Mouse (Mus musculus): ENCODE results near the gene Dbn1. TPM values are rescaled to one million over a fixed set of nuclear protein-coding genes. Genes with fewer than 3 reads are reported as not detected.

Gene Dbn1
- 0.34 TPM for total RNA-seq (2023)

DNA sequence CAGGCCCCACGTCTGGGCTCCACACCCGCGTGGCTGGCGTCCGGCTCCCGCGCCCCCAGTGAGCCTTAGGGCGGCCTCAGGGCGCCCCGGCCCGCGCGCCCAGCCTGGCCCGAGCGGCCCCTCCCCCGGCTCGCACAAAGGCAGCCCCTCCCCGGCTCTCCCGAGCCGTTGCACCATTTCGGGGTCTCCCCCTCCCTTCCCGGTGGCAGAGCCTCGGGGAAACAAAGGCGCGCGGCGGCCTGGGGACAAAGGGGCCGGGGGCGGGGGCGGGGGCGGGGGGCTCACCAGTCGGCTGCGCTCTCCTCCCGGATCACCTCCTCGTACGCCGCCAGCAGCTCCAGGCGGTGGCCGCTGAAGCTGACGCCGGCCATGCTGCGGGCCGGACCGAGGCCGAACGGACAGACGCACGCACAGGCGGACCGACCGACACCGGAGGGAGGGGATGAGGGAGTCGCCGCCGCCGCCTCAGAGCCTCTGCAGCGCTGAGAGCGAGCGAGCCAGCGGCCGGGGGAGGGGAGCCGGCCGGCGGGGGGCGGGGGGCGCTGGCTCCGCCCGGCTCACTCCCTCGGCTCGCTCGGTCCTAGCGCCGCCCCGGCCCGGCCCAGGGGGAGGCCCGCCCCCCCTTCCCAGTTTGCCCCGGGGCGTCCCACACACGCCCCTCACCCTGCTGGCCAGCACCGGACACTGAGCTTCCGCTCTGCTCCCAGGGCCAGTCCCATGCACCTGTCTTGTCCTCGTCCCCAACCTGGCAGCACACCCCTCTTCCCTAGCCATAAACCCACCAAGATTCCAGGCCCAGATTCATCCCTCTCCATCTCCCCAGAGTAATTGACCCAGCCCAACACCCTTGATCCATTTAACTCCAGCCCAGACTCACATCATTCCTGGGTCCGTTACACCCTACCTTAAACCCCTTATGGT is at the start of gene Dbn1:
Dbn1 (minus strand) TSS at position 534 of the 921 bp plus-strand sequence.

DNA sequence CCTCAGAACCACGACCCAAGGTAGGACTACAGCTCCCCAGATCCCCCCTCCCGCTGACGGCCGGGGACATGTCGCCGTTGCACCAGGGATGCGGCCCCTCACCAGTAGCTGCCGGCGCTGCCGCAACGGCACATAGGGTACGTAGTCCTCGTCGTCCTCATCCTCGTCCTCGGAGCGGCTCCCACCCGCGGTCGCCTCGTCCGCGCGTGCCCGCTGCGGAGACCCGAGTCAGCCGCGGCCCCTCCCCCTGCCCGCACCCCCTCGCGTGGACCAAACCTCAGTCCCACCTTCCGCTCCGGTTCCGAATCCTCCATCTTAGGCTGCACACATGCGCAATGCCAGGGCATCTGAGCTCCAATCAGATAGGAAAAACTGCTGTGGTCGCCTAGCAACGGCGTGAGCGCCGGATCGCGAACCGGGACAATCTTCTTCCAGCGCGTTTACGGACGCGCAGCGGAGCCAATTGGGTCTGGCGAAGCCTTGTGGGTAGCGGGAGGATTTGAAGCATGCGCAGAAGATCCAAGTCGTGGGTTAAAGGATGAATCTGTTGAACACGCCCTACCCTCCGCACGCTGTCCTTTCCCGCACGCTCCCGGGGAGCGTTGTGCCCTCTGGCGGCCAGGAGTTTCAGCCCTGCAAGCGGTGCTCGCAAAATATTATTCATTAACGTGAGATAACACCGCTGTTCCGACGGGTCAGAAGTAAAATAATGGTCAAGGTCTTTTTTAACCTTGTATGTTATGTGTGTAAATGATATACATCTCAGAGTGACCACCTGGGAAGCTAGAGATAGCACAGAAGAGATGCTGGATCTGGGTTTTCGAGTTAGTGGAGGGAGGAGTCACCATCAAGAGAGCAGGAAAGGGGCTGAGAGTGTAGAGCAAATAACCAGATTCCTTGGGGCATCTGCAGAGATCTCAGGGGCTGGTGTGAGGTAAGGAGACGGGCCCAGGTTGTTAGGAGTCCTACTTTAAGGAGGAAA is 48.6 kb upstream of the Dbn1 start, which contains the start of gene Ddx41:
Ddx41 (minus strand) TSS at position 465 of the 982 bp plus-strand sequence.

DNA sequence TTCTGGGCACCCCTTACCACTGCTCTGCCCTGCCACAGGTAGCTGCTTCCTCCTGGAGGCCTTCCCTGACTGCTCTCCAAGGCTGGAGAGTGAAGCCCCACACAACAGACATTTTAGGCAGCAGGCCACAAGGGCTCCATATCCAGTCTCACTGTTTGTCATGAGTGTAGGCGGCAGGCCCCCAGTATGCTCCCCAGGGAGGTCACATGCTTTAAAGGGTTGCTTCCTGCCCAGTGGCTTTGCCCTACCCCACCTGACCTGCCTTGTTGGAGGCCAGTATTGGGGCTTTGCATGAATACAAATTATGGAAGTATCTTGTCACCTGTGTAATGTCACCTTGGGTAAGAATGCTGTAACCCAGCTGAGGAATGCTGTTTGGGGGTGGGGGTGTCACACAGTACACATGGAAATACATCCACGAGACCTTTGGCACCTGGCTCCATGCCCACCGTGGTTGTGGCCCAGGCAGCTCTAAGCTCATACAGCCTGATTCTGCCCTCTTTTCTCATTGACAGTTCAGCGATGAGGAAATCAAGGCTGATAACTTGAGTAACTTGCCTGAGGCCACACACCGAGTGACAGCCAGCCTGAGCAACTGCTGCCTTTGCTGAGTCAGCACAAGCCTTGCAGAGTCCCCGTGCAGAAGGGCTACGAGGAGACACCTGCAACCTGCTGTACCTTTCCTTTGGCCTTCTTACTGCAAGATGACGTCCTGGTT is 41.4 kb upstream of the Dbn1 start, which contains the start of gene Dok3:
Dok3 (minus strand) TSS at position 99 of the 718 bp plus-strand sequence.

DNA sequence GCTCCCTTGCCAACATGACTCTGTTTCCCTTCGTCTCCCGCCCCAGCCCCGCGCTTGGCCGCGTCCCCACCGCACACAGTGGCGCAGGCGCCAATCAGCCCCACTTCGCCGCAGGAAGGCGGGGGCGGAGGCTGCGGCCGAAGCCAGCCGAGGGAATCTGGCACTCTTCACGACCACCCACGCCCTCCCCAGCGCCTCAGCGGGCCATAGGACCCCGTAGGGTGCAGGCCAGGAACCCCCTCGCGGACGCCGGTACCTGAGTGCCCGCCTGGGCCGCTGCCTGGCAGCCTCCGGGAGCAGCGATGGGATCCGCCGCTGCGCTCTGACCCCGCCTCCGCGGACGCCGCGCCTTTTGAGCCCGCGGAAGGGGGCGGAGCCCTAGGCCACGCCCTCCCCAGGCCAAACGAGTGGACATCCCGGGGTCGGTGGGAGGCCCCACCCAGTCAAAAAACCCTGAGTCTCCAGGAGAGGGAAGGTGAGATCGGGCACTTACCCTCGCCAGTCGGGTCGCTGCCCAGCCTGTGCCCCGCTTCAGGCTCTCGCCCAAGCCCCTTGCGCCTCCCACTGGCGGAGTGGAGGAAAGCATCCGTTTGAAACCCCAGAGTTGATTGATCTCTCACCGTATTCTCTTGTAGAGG is 25.3 kb upstream of the Dbn1 start, which contains the start of gene Pdlim7:
Pdlim7 (minus strand) TSS at position 566 of the 638 bp plus-strand sequence.

DNA sequence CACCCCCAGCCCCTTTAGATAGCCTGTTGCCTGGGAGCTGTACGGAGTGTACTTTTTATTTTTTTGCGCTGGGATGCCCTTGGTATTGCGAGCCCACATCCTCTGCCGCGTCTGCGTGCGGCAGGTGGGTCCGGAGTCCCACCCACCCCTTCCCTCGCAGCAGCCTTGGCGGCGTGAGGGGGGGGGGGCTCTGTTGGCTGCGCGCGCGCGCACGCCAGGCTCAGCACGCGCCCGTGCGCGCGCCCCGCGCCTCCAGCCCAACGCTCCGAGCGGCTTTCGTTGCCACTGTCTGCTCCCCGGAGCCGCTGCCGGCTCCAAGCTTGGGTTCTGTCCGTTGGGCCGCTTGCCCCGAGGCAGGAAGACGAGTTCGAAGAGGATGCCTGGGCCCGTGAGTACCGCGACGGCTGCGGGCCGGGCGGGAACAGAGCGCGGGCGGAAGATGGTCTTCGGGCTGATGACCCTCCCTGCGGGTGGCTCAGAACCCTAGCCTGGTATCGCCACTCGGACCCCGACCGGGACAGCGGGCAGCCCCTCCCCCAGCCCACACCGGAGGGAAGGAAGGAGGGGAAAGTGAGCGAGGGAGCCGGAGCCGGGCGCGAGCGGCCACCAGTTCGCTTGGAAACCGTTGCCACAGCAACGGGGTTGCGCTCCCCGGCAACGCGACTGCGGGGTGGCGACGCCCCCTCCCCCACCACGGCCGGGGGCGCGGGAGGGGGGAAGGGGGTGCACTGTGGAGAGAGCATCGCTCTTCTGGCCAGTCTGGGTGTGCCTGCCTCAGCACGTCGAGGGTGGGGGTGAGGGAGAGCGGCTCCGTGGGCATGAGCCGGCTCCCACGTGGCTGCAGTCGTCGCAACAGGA is 23.7 kb downstream of the Dbn1 start, which contains the start of gene Prr7:
Prr7 (plus strand) TSS at position 241 of the 858 bp plus-strand sequence.

DNA sequence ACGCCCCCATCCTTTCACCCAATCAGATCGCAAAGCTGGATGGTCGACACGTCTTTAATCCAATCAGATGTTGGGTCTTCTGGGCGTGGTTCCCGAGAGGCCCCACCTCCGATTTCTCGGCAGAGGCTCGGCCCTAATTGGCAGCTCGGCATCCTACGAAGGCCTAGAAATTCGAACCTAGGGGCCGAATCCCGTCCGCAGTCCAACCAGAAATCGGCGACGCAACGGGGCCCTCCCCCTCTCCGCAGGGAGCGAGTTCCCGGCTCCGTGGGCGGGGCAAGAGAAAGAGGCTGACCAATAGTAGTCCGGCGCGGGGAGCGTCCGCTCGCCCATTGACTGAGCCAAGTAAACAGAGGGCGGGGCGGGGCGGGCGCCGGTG is 43.0 kb downstream of the Dbn1 start, which contains the start of gene Grk6:
Grk6 (plus strand) TSS at position 136 of the 379 bp plus-strand sequence.

DNA sequence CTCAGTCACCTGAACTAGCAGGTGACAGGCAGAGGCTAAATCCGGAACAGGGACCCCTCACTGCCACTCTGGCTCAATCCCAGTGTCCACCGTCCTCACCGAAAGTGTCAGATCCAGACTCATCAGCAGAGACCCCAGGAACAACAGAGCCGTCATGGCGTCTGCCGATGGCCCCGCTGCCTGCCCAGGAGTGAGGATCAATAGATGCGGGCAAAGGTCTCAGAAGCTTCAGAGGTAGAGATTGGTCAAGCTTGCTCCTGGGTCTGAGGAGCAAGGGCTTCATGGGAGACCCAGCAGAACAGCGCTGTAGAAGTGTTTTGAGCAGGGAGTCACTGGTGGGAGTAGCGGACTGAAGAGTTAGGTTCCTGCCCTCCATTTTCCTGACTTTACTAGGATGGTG is 61.3 kb downstream of the Dbn1 start, which contains the start of gene F12:
F12 (minus strand) TSS at position 181 of the 400 bp plus-strand sequence.

Other genes with a start within 250 kb of the Dbn1 start
- 131 TPM for gene Prelid1, start 167.6 kb downstream of the Dbn1 start, total RNA-seq (2023)
- 51.4 TPM for gene Rab24, start 166.2 kb downstream of the Dbn1 start, total RNA-seq (2023)
- 0.40 TPM for gene Mxd3, start 158.3 kb downstream of the Dbn1 start, total RNA-seq (2023)
- 105 TPM for gene Lman2, start 125.3 kb downstream of the Dbn1 start, total RNA-seq (2023)
- gene Rgs14, start 118.4 kb downstream of the Dbn1 start, total RNA-seq (2023): 73.8 TPM
- not detected for gene Slc34a1, start 89.9 kb downstream of the Dbn1 start, total RNA-seq (2023)
- not detected for gene Pfn3, start 72.9 kb downstream of the Dbn1 start, total RNA-seq (2023)
- 1.9 TPM for gene F12, start 61.3 kb downstream of the Dbn1 start, total RNA-seq (2023)
- 432 TPM for gene Grk6, start 43.0 kb downstream of the Dbn1 start, total RNA-seq (2023)
- 43.9 TPM for gene Prr7, start 23.8 kb downstream of the Dbn1 start, total RNA-seq (2023)
- gene Pdlim7, start 25.6 kb upstream of the Dbn1 start, total RNA-seq (2023): 7.9 TPM
- gene Dok3, start 41.2 kb upstream of the Dbn1 start, total RNA-seq (2023): 17.9 TPM
- 74.7 TPM for gene Ddx41, start 48.5 kb upstream of the Dbn1 start, total RNA-seq (2023)
- 177 TPM for gene Fam193b, start 83.0 kb upstream of the Dbn1 start, total RNA-seq (2023)
- 100 TPM for gene Tmed9, start 85.6 kb upstream of the Dbn1 start, total RNA-seq (2023)
- gene B4galt7, start 111.8 kb upstream of the Dbn1 start, total RNA-seq (2023): 39.6 TPM
- gene Caml, start 134.9 kb upstream of the Dbn1 start, total RNA-seq (2023): 18.8 TPM
- gene Ddx46, start 146.9 kb upstream of the Dbn1 start, total RNA-seq (2023): 96.0 TPM
- gene B230219D22Rik, start 205.0 kb upstream of the Dbn1 start, total RNA-seq (2023): 23.6 TPM
- 28.5 TPM for gene Txndc15, start 226.5 kb upstream of the Dbn1 start, total RNA-seq (2023)
- gene Pcbd2, start 239.3 kb upstream of the Dbn1 start, total RNA-seq (2023): 21.5 TPM

Data from CD8-positive naive resting alpha-beta T cell, adult 57 days (primary cell).